Mouse (Mus musculus): ENCODE results near the gene Gm3417.
"Not testable (repeated sequence)": the region's sequence is repeated elsewhere in the genome, so short reads cannot be mapped to it uniquely, and the experiment has no call there.

DNA sequence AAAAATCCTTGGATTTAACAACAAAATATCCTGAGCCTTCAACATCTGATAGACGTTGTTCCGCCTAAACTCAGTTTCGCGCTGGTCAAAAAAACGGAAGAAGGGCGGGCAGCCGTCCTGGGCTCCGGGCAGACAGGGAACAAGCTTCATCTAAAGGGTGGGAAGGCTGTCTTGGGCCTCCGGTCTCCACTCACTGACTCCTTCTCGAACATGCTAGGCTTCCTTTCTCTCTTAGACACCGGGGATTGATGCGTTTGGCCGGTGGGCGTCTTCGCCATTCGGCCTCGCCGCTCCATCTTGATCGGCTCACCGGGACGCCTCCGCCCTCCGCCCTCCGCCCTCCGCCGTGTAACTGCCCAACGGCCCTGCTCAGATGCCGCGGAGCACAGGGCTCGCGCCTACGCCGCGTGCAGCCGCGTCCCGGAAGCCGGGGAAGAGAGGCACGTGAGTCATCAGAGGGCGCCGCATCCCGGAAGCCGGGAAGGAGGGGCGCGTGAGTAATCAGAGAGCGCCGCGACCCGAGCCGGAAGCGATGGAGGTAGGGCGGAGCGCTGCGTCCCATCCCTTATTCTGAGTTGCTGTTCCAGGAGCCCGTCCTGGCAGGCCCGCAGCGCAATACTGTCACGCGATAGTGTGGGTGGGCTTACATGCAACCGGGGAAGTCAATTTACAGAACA, at the start of gene Gm3417, which contains the start of gene 9030025P20Rik:
- TF ChIP-seq POLR2A (IDR thresholded peaks at IDR 0.05; ENCODE audit: insufficient read depth, low read depth, low read length); CTCF (IDR thresholded peaks at IDR 0.05): not testable (repeated sequence)

All from heart, adult 2 months (tissue).